ENCODE assay signal across 15 mouse cellular contexts in the genomic region with DNA sequence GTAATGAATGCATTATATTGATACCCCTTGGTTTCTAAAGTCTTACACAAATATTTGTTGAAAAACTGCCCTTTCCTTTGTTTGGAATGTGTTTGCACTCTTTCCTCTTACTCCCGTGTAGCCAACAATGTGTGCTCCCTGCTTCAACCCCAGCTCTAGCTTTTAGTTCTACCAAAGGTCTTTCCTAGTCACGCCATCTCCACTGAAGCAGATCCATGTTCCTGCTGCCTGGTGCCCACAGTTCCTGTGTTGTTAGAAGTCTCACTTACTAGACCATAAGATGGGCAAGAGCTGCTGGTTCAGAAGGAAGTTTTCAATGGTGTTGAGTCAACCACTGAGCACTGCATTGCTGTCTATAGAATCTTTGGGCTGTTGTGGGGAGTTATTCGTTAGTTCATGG.
"Had no signal": no experiment of that assay in that cellular context is flagged by ENCODE, and none has a peak within 500 bp of the region (broad histone marks: within the 10 kb centered on the region; RNA-seq: fewer than 3 reads in every experiment).

No protein-coding gene starts in this region.

- H3K4me2 ChIP-seq: hindbrain, embryonic 14.5 days; liver, embryonic 13.5 days; lung, embryonic 14.5 days; midbrain, embryonic 12.5 days; midbrain, embryonic 15.5 days; neural tube, embryonic 13.5 days had no signal

- H3K36me3 ChIP-seq: liver, embryonic 13.5 days; midbrain, embryonic 12.5 days; midbrain, embryonic 15.5 days; neural tube, embryonic 13.5 days had no signal

- ATAC-seq: hindbrain, postnatal 0 days; inflammation-experienced regulatory T-cells, adult 6 months; lung, postnatal 0 days; midbrain, embryonic 15.5 days had no signal

- H3K4me1 ChIP-seq: liver, embryonic 13.5 days; midbrain, embryonic 12.5 days; midbrain, embryonic 15.5 days; neural tube, embryonic 13.5 days had no signal

- H3K9ac ChIP-seq: hindbrain, embryonic 14.5 days; liver, embryonic 13.5 days; lung, embryonic 14.5 days; midbrain, embryonic 12.5 days; midbrain, embryonic 15.5 days; neural tube, embryonic 13.5 days had no signal

- DNase-seq: layer of hippocampus, postnatal 36 days; liver, embryonic 13.5 days; lung, embryonic 14.5 days; thymus, adult 18-20 months; thymus, postnatal 36 days had no signal

- H3K9me3 ChIP-seq: liver, embryonic 13.5 days; midbrain, embryonic 12.5 days; midbrain, embryonic 15.5 days; neural tube, embryonic 13.5 days had no signal

- H3K4me3 ChIP-seq: left cerebral cortex, adult 2 months; liver, embryonic 13.5 days; midbrain, embryonic 12.5 days; midbrain, embryonic 15.5 days; neural tube, embryonic 13.5 days had no signal

- H3K27ac ChIP-seq: hindbrain, embryonic 14.5 days; hindbrain, postnatal 0 days; kidney, postnatal 0 days; left cerebral cortex, adult 2 months; liver, embryonic 13.5 days; macrophage; midbrain, embryonic 12.5 days; midbrain, embryonic 15.5 days; neural tube, embryonic 13.5 days had no signal

- H3K27me3 ChIP-seq: liver, embryonic 13.5 days; midbrain, embryonic 12.5 days; midbrain, embryonic 15.5 days; neural tube, embryonic 13.5 days had no signal
